Mouse (Mus musculus) cerebellum, adult 8-10 months (tissue): Measurements from ENCODE around the gene Clvs2.

Source experiments
- DNase-seq: peaks from one replicate; pipeline ENCODE4 v3.0.0; 2022

The Clvs2 gene

DNA sequence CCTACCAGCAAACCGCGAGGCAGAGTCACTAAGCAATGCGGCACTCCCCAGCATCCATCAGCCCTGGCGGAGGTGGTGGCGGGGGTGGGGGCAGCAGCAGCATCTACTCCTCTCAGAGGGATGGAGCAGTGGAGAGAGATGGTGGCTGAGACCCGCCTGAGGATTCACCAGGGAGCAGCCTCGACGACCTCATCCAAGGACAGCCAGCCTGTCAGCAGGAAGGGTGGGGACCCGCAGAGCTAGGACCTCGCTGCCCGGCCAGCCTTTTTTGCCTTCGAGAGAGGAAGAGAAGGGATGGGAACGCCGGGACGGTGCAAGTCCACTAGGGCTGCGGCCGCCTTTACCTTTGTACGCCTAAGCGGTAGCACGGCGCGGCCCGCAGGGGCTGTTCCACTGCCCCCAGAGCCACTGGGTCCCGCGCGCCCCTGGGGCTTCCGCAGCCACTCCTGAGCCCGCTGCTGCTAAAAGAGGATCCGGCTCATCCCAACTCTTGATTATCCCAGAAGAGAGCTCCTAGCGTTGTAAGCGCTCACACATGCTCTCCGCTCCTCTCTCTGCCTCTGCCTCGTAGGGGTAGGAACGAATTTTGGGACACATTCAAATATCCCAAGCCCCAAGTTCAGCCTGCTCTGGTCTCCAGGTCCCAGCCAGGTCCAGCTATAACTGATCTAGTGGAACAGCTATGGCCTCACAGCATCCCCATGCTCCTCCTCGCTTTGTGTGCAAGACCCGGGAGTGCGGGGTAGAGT lies at the start of gene Clvs2:
Gene Clvs2, minus strand, starts transcription at position 639 of the 749 bp plus-strand sequence.
- no peak for DNase-seq

DNA sequence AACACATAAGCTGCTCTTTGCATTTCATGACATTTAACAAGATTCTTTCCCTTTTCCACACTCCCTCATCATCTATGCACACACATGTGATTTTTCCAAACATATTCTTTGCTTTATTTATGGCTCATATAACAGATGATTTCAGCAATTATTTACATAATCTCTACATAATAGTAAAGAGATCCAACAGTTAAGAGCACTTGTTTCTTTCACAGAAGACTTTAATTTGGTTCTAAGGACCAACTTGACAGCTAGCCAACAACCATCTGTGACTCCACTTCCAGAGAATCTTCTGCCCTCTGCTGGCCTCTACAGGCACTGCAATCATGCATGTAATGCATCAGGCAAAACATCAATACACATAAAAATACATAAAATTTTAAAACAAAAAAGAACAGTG lies 28.6 kb upstream of the Clvs2 start:
- peak; percentile 13 for DNase-seq

GRCm38 (mm10) chr10:33623577-33623991 lies 985 bp downstream of the Clvs2 start:
- DNase-seq = no peak

DNA sequence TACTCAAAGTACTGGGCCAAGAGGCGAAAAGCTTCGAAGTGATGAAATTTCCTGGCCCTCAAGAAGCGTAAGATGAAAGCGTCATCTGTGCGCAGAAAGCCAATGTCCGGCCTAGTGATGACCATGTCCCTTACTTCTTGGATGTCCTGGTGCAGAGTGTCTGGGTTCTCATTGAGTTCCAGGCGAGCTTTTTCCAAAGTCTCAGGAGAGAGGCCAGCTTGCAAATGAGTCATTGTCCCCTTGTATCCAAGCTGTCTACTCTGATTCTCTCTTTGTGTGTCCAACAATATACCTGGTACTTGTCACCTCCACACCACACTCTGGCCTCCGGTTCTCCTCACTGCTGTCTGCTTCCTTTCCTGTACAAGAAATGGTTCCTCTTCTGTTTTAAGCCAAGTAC lies 1.9 kb downstream of the Clvs2 start:
- DNase-seq = no peak

GRCm38 (mm10) chr10:33616207-33616606 lies 8.4 kb downstream of the Clvs2 start:
- no peak for DNase-seq

- DNase-seq = no peak
These were observed 11.4 kb downstream of the Clvs2 start for GRCm38 (mm10) chr10:33613197-33613596.

GRCm38 (mm10) chr10:33592732-33593131 lies 31.8 kb downstream of the Clvs2 start:
- no peak for DNase-seq

DNA sequence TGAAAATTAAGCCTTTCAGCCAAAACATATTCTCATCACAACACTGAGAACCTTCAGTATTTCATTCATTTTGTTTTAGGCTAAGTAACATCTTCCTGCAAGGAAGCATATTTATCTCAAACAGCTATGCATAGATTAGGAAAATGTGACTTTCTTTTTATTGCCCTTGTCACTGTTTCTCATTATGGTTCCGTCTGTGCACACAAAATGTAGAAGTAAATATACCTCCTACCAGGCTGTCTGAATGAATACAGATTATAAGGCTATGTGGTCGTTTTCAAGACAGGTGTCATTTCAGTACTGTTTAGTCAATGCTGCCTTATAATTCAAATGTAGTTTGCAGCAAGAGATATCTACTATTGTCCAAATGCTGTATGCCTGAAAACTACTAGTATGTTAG lies 35.8 kb downstream of the Clvs2 start:
- no peak for DNase-seq

GRCm38 (mm10) chr10:33587118-33587517 lies 37.5 kb downstream of the Clvs2 start:
- DNase-seq = no peak

- no peak for DNase-seq
These were observed 66.5 kb downstream of the Clvs2 start for GRCm38 (mm10) chr10:33558081-33558480.

- no peak for DNase-seq
These were observed 84.2 kb downstream of the Clvs2 start for GRCm38 (mm10) chr10:33540331-33540730.
